Mouse (Mus musculus) spleen, adult 10 weeks (tissue): ENCODE measurements around the gene Ift172. TPM values are rescaled to one million over a fixed set of nuclear protein-coding genes. Genes with fewer than 3 reads are reported as not detected.

Experiments
- polyA plus RNA-seq: library from polyadenylated mRNA; stranded (reverse); fragments of 350-450 nt; fragmentation: Illumina TruSeq; extraction: RNeasy Lipid Tissue Mini Kit (QIAGEN cat#74804); gene quantifications from one replicate; pipeline ENCODE4 v1.2.3, GENCODE M21; 2015; ENCODE audit warnings: low replicate concordance; ENCODE audit not compliant: insufficient read depth

Ift172 gene
- polyA plus RNA-seq: 20.5 TPM

GRCm38 (mm10) chr5:31290521-31291360 lies at the start of gene Ift172:
Ift172 (minus strand) TSS chr5:31291116.

DNA sequence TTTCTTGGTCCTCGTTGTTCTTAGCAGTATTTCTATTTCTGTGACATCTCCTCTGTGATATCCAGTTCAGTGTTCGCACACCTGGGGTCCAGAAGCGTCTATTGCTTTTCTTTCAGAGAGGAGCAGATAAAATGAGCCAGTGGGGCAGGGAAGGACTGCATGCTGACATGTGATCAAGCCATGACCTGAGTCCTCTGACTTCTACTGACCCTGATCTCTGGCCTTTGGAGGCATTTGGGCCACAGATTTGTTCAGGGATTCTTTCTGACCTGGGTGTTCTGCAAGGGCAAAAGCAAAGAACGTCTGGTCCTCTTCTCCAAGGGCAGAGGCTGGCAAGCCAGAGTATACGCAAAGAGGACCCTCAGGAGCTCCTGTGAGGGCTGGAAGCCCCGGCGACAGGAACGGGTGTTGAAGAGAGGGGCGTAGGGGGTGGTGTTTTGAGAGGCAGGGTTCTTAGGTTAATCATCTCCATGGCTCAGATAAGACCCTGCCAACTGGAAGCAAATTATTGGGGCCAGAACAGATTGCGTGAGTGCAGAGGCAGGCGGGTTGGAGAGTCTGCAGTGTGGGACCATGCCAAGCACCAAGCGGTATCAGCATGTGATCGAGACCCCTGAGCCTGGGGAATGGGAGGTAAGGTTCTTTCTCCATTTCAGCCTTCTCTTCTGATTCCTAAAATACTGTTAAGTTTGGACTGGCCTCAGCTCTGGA lies 6.3 kb upstream of the Ift172 start, which contains the start of gene Gckr:
TSS of gene Gckr (plus strand) at position 397 of the 711 bp plus-strand sequence.

DNA sequence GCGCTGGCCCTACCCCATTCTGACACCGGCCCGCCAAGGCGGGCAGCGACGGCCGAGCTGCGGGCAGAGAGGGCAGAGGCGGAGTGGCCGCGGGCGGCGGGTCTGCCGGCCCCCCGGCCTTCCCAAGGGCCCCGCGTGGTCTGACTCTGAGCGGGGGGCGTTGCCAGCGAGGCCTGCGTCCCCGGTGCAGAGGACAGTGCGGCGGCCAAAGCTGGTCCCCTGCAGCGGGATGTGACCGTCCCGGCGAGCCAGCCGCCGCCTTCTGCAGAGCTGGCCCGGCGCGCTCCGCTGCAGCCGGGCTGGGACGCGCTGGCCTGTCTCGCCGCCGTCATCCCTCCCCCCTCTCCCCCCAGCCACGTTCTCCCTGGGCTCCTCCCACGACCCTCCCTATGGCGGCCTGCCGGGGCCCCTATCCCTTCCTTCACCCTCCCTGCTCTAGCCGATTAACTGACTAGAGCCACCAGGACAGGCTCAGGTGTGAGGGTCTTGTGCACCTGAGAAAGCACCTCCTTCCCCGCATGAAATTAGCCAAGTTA lies 4.8 kb upstream of the Ift172 start, which contains the start of gene Fndc4:
TSS of gene Fndc4 (minus strand) at position 475 of the 536 bp plus-strand sequence.

DNA sequence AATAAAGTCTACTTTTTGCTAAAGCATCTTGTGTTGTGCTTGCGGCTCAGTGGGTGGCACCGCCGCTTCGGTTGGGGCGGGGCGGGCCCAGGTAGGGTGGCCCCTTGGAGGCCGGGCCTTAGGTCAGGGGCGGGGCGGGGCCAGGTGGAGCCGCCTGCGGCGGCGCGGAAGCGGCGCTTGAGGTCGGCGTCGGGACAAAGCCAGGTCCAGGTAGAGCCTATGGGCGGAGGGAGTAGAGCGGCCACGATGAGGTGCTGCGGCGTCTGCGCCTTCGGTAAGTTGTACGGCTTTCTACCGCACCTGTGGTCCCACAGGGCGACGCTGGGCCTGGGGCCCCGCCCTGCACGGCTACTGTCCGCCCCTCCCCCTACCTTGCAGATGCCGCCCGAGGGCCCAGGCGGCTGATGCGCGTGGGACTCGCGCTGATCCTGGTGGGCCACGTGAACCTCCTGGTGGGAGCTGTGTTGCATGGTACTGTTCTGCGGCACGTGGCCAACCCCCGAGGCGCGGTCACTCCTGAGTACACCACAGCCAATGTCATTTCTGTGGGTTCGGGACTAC lies 39.3 kb downstream of the Ift172 start, which contains the start of gene Krtcap3:
TSS of gene Krtcap3 (plus strand) at position 151 of the 561 bp plus-strand sequence.

GRCm38 (mm10) chr5:31240637-31241521 lies 50.0 kb downstream of the Ift172 start, which contains the start of the genes Nrbp1 and Gm9970:
Nrbp1 (plus strand) TSS chr5:31240864.
Gm9970 (minus strand) TSS chr5:31241232.

DNA sequence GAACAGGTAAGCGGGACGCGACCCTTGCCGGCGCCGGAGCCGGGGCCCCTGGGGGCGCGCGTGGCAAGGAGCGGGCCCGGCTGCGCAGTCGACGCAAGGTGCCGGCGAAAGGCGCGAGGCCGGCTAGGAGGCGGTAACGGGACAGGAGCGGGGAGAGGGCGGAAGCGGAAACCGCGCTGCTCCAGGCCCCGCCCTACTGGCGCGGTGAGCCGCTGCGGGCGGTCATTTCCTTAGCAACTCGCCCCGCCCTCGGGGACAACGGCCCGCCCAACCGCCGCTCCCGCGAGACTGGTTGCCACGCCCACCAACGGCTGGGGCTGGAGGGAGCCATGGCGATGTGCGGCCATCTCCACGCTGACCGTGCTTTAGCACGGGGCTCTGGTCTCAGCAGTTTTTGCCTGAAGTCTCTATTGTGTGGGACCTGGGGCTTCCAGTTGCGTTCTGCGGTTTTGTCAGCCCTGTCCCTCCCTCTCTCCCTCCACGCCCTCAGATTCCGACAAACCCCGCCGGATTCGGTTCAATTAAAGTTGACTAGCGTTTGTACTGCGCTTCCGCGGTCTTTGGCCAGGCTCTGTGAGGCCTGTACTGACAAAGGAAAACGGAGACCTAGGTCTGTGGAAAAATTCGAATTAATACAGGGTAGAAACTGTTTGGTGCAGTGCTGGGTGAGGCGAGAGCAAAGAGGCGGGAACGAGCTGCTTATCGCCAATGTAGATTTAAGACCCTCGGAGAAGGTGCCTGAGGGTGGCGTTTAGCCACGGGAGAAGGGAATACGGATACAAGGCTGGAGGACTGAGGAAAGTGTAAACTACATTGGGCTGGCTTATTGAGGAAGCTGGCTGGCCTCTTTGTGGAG lies 70.2 kb downstream of the Ift172 start, which contains the start of gene Ppm1g:
TSS of gene Ppm1g (minus strand) at position 240 of the 856 bp plus-strand sequence.

Other genes starting within 250 kb of the Ift172 start
- 100 TPM for gene Atraid, start 242.8 kb downstream of the Ift172 start, polyA plus RNA-seq
- gene Slc5a6, start 242.2 kb downstream of the Ift172 start, polyA plus RNA-seq: 5.0 TPM
- gene Cad, start 236.3 kb downstream of the Ift172 start, polyA plus RNA-seq: 12.4 TPM
- gene Dnajc5g, start 184.8 kb downstream of the Ift172 start, polyA plus RNA-seq: not detected
- gene Slc30a3, start 182.9 kb downstream of the Ift172 start, polyA plus RNA-seq: not detected
- not detected for gene Trim54, start 174.4 kb downstream of the Ift172 start, polyA plus RNA-seq
- gene Ucn, start 152.3 kb downstream of the Ift172 start, polyA plus RNA-seq: not detected
- 37.0 TPM for gene Mpv17, start 136.9 kb downstream of the Ift172 start, polyA plus RNA-seq
- gene Gm29609, start 111.2 kb downstream of the Ift172 start, polyA plus RNA-seq: 2.1 TPM
- gene Gtf3c2, start 111.0 kb downstream of the Ift172 start, polyA plus RNA-seq: 116 TPM
- 97.0 TPM for gene Snx17, start 97.9 kb downstream of the Ift172 start, polyA plus RNA-seq
- 17.1 TPM for gene Eif2b4, start 97.7 kb downstream of the Ift172 start, polyA plus RNA-seq
- gene Zfp513, start 88.8 kb downstream of the Ift172 start, polyA plus RNA-seq: 14.9 TPM
- gene Ppm1g, start 70.4 kb downstream of the Ift172 start, polyA plus RNA-seq: 88.2 TPM
- gene Nrbp1, start 50.3 kb downstream of the Ift172 start, polyA plus RNA-seq: 156 TPM
- not detected for gene Gm9970, start 49.9 kb downstream of the Ift172 start, polyA plus RNA-seq
- 11.7 TPM for gene Krtcap3, start 39.4 kb downstream of the Ift172 start, polyA plus RNA-seq
- 3.6 TPM for gene Fndc4, start 5.0 kb upstream of the Ift172 start, polyA plus RNA-seq
- not detected for gene Gckr, start 6.3 kb upstream of the Ift172 start, polyA plus RNA-seq
- 52.2 TPM for gene Zfp512, start 161.3 kb upstream of the Ift172 start, polyA plus RNA-seq
- 0.11 TPM for gene 4930548H24Rik, start 194.6 kb upstream of the Ift172 start, polyA plus RNA-seq
- gene Gpn1, start 203.6 kb upstream of the Ift172 start, polyA plus RNA-seq: 32.4 TPM
- 51.7 TPM for gene Slc4a1ap, start 235.9 kb upstream of the Ift172 start, polyA plus RNA-seq
- gene Supt7l, start 236.7 kb upstream of the Ift172 start, polyA plus RNA-seq: 11.7 TPM